ENCODE assay signal across 21 mouse cellular contexts in genomic region chr5:134576517-134577220, GRCm38 (mm10). TPM values are rescaled to one million over a fixed set of nuclear protein-coding genes. Genes with fewer than 3 reads are reported as not detected.
A peak's percentile ranks its signal among the peaks of the same experiment; 100 is the strongest.
DNase-seq lines count a peak whose midpoint lies in the region; ATAC-seq and TF ChIP-seq lines count a peak whose summit lies in the region.
"Had no signal": no experiment of that assay in that cellular context is flagged by ENCODE, and none has a peak within 500 bp of the region (broad histone marks: within the 10 kb centered on the region; RNA-seq: fewer than 3 reads in every experiment).

No protein-coding gene starts in this region.

- ATAC-seq in Patski: no peak
- ATAC-seq in stomach, postnatal 0 days (ENCODE audit: low FRiP score, low TSS enrichment): peak; percentile 29; the same call in 1 of the 2 replicates
- ATAC-seq: forebrain, embryonic 16.5 days; midbrain, embryonic 13.5 days had no signal

- no peak overlapping the region for H3K9ac ChIP-seq in stomach, postnatal 0 days (ENCODE audit: low read length)
- H3K9ac ChIP-seq: liver, embryonic 13.5 days; midbrain, embryonic 13.5 days had no signal

- no peak overlapping the region for H3K27ac ChIP-seq in stomach, postnatal 0 days (replicated peaks)
- H3K27ac ChIP-seq: gastrocnemius, adult 2 months; liver, embryonic 13.5 days; midbrain, embryonic 13.5 days had no signal

- no peak for TF ChIP-seq EP300 in stomach, postnatal 0 days (optimal IDR thresholded peaks at IDR 0.05)

- no peak overlapping the region for H3K4me2 ChIP-seq in stomach, postnatal 0 days (replicated peaks; ENCODE audit: low read depth)
- H3K4me2 ChIP-seq: liver, embryonic 13.5 days; midbrain, embryonic 13.5 days had no signal

- H3K9me3 ChIP-seq in stomach, postnatal 0 days (ENCODE audit: control insufficient read depth, low read length): no peaks in the 10 kb centered on the region
- H3K9me3 ChIP-seq: G1E; liver, embryonic 13.5 days; midbrain, embryonic 13.5 days had no signal

- no peaks in the 10 kb centered on the region for H3K36me3 ChIP-seq in stomach, postnatal 0 days (ENCODE audit: control insufficient read depth, insufficient read depth, low read length)
- H3K36me3 ChIP-seq: G1E; liver, embryonic 13.5 days; midbrain, embryonic 13.5 days had no signal

- no peaks in the 10 kb centered on the region for H3K4me1 ChIP-seq in stomach, postnatal 0 days (replicated peaks; ENCODE audit: control insufficient read depth, insufficient read depth)

- WGBS in stomach, postnatal 0 days: 55% methylated on average over 14 of the region's 14 CpGs

- in situ Hi-C loops in Patski (cut with MboI; ENCODE audit: low pct_unique_long_range_greater_than_20kb): no loop called here

- POLR2A ChIA-PET in Patski (lab: Charles Lee): interaction anchor here (0.6 to 1.7 kb wide), 2 partner anchors 21 to 22 kb away, joined by 3 to 4 read pairs; no protein-coding TSS in a partner anchor

- H3K4me3 ChIP-seq in stomach, postnatal 0 days (ENCODE audit: low read depth, low read length): no peak overlapping the region
- H3K4me3 ChIP-seq: gastrocnemius, adult 2 months; liver, embryonic 13.5 days; midbrain, embryonic 13.5 days had no signal

- TF ChIP-seq CTCF in Patski (IDR thresholded peaks at IDR 0.05): peak; percentile 52
- TF ChIP-seq CTCF in stomach, postnatal 0 days (IDR thresholded peaks at IDR 0.05; ENCODE audit: low read depth): peak; percentile 47

- DNase-seq in kidney, postnatal 25 days: peak; percentile 44 to 50
- DNase-seq in kidney, adult 8-10 months: no peak
- DNase-seq in urinary bladder, adult 18-20 months (ENCODE audit: low spot score in 2 of 2): peak; percentile 33 to 44
- no peak for DNase-seq in urinary bladder, postnatal 4 days (ENCODE audit: low spot score in 2 of 2)
- DNase-seq in Patski (ENCODE audit: low read depth, low spot score): no peak
- DNase-seq in stomach, postnatal 0 days (ENCODE audit: low spot score): peak; percentile 47
- DNase-seq in spleen, postnatal 4 days (ENCODE audit: low spot score in 2 of 2): no peak
- DNase-seq: adrenal gland, postnatal 14 days; cerebellum, adult 8-10 months; gastrocnemius, adult 2 months; heart, adult 11 months; layer of hippocampus, adult 9-11 months; liver, embryonic 13.5 days; lung, postnatal 14 days; thymus, adult 2 months had no signal

- no peaks in the 10 kb centered on the region for H3K27me3 ChIP-seq in Patski
- H3K27me3 ChIP-seq in stomach, postnatal 0 days (ENCODE audit: control insufficient read depth, insufficient read depth, low read length): no peaks in the 10 kb centered on the region
- H3K27me3 ChIP-seq: liver, embryonic 13.5 days; midbrain, embryonic 13.5 days had no signal

- CTCF ChIA-PET in Patski (lab: Charles Lee): interaction anchor here (0.7 to 1.7 kb wide), 2 partner anchors 22 to 82 kb away, joined by 3 to 4 read pairs; no protein-coding TSS in a partner anchor

RNA-seq across cellular contexts. Expression of gene Rfc2, which starts 4.5 kb away (rescaled TPM):
- 94.4 TPM for polyA plus RNA-seq in Patski (2021)
- 81.5 and 83.7 TPM in 2 replicates for polyA plus RNA-seq in stomach, postnatal 0 days (2015; fragmentation: Nextera tagmentation; extraction: Ambion mirVana)

RNA-seq across cellular contexts. Expression of gene Syna, which starts 16.7 kb away (rescaled TPM):
- polyA plus RNA-seq in Patski (2021): 0.33 TPM
- polyA plus RNA-seq in stomach, postnatal 0 days (2015; fragmentation: Nextera tagmentation; extraction: Ambion mirVana): 0.07 TPM in 2 replicates
- polyA plus RNA-seq: G1E; heart, embryonic 16.5 days; hindbrain, embryonic 11.5 days; liver, embryonic 13.5 days; neural tube, embryonic 11.5 days had no signal

RNA-seq across cellular contexts. Expression of gene Clip2, which starts 24.4 kb away (rescaled TPM):
- polyA plus RNA-seq in Patski (2021): 33.8 TPM
- 1.0 and 1.1 TPM in 2 replicates for polyA plus RNA-seq in stomach, postnatal 0 days (2015; fragmentation: Nextera tagmentation; extraction: Ambion mirVana)

RNA-seq across cellular contexts. Expression of gene Lat2, which starts 38.2 kb away (rescaled TPM):
- polyA plus RNA-seq in Patski (2021): 0.65 TPM
- polyA plus RNA-seq in stomach, postnatal 0 days (2015; fragmentation: Nextera tagmentation; extraction: Ambion mirVana): 0.99 and 1.1 TPM in 2 replicates

Comparison
In these comparisons a context has a peak if more than half of its experiments do, and no peak if none do; other contexts are left out.
1. DNase-seq: peak in kidney, postnatal 25 days (2 of 2), urinary bladder, adult 18-20 months (2 of 2) and stomach, postnatal 0 days (single experiment); none in kidney, adult 8-10 months (0 of 2), urinary bladder, postnatal 4 days (0 of 2), Patski (single experiment) and spleen, postnatal 4 days (0 of 2).
2. RNA of gene Clip2, which starts 24.4 kb away (polyA plus RNA-seq): 33.8 TPM in Patski (single experiment); 1.0 to 1.1 TPM in stomach, postnatal 0 days; every median in the first group is over 10 times any median in the second.